Mouse (Mus musculus) kidney, postnatal 10 days (tissue): ENCODE measurements around the gene Mfsd2b.
"Not testable (repeated sequence)": the region's sequence is repeated elsewhere in the genome, so short reads cannot be mapped to it uniquely, and the experiment has no call there.

ENCODE experiments used
- DNase-seq: peaks from one replicate; pipeline ENCODE4 v3.0.0; 2021; ENCODE audit warnings: mixed read lengths

Mfsd2b gene

DNA sequence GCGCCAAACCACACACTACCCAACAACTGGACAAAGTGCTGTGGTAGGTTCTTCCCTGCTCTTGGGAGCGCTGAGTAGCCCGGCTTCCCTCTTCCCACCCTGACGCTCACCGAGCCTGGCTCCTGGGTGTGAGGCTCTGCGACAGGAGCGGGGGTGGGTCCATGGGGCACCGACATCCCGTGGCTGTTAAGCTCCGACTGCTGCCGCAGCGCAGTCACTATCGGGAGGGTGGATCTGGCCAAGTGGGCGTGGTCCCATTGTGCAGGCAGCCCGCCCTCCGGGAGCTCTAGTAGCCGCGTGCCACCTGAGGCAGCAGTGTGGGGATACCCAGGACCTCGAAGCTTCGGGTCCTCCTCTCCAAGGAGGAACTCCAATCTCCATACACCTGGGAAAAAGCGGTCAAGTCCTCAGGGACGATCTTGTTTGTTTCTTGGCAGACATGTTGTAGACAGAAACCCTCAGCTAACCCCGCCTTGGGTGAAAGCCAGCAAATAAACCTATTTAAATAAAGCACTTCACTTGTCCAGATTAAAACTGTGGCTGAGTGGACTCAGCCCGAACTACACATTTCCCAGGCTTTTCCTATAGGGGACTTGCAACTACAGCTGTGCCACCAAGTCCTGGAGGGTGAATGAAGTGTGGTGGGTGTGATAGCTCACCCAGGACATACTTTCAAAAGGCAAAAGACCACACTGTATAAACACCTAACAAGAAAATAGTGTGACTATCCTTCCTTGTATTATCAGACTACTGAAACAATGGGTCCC, at the start of gene Mfsd2b:
TSS of gene Mfsd2b (minus strand) at position 199 of the 767 bp plus-strand sequence.
- peak; percentile 87 for DNase-seq

DNA sequence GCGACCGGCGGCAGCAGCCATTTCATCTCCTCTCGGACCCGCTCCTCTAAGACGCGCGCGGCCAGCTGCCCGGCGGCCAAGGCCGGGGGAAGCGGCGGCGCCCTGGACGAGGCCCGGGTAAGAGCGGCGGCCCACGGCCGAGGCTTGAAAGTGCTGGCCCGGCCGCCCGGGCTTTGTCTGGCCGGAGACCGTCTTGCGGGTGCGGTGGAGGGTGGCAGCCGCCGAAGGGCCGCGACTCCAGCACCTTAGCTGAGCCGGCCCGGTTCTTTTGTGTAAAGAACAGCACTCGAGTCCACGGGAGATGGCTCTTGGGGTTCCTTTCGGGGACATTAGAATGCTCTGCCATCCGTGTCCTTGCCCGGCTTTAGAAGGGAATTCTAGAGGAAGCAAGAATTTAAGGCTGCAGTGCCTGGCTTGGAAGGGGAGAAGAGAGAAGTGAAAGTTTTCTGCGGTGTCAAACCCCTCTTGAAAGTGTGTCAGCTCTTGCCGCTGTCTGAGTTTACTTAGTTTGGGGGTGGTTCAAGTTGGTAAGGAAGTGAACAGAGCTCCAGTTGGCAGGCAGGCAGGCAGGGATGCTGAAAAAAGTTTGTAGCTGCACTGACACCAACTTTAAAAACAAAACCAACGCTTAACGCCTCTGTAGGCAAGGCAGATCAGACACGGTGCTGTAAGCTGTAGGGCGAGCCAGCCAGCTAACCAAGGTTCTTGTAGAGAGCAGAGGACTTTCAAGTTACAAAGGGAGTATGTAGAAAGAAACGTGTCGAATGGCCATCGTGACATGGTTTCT, 43.8 kb upstream of the Mfsd2b start:
- peak; percentile 70 for DNase-seq

DNA sequence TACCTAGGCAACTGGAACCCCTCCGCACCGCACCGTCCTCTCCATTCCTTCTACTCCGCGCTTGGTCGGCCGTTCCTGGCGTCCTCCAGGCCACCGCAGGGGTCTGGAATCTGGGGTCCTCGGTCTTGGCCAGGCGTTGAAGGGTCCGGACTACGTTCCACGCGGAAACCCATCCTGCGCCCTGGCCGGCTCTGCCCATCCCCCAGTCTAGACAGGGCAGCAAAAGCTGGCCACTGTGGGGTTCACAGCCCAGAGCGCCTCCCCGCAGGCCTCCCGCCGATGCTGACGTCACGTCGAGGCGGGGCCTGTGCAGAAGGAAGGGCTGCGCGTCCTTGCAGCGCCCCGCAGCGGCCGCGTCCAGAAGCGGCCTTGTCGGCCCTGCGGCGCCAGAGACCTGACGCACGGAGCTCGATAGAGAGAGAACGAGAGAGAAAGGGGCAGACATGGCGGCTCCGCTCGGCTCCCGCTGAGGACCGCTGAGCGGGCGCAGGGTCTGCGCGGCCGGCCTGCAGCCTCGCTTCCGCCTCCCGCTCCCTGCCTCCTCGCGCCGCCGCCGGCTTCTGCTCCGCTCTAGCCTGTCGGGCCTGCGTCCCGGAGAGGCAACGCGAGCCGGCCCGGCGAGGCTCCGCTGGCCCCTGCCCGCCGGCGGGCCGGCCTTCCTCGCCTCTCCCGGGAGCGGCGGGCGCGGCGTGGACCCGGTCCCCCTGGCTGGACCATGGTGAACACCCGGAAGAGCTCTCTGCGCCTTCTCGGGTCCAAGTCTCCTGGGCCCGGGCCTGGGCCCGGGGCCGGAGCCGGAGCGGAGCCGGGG, 43.0 kb upstream of the Mfsd2b start, which contains the start of gene Atad2b:
TSS of gene Atad2b (plus strand) at position 360 of the 811 bp plus-strand sequence.
- DNase-seq, result peak; percentile 99

DNA sequence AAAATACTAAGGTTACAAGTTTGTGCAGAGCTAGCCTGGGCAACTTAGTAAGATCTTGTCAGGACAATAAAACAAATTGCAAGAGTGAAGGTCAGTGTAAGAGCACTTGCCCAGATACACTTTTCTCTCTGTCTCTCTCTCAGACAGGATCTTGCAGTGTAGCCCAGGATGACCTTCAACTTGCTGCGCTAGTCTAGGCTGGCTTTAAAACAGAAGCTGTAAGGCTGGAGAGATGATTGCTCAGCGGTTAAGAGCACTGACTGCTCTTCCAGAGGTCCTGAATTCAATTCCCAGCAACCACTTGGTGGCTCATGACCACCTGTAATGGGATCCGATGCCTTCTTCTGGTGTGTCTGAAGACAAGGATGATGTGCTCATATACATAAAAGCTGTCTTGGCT, 40.8 kb upstream of the Mfsd2b start:
- no peak for DNase-seq

DNA sequence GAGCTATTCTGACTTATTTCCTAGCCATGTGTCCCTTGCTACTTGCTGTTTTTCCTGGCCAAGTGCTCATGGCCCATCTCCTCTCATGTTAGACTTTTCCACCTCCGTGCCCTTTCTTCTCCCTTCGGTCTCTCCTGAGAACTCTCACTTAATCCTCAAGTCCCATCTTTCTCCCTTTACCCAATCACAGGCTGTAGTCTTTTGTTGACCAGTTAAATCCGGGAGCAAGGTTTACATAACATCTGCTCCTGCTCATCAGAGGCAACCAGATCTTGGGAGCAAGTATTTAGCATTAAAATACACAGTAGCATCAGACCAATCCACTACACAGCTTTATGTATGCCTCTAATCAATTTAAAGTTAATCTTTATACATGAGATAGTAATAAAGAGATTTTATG, 40.3 kb upstream of the Mfsd2b start:
- no peak for DNase-seq

DNA sequence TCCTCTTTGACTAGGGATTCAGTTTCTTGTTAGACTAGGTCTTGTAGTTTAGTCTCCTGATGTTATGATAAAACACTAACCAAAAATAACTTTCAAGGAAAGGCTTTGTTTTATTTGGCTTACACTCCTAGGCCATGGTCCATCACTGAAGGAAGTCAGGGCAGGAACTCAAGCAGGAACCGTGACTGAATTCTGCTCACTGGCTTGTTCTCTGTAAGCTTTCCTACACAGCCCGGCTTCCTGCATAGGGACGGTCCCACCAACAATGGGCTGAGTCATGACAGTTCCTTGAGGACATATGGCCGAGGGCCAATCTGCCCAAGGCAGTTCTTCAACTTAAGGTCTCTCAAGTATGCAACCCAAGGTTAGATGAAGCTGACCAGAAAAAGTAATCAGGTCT, 37.6 kb upstream of the Mfsd2b start:
- DNase-seq, result peak; percentile 38

DNA sequence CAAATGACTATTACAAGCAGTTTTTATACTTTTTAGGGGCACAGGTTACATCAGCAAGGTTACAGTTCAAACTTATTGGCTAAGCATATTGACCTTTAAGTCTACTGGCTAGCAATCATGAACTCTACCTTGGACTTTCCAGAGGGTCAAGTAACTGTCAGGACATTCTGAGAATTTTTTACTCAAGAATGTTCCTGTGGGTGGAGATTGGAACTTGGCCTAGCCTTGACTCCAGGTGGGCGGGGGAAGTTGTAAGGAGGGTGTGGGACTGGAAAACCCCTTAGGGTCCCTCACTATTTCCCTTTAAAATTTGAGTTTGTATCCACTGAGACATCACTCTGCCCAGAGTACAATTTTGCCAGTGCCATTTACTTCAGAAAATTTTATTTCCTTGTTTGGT, 36.3 kb upstream of the Mfsd2b start:
- DNase-seq, result not testable (repeated sequence)

DNA sequence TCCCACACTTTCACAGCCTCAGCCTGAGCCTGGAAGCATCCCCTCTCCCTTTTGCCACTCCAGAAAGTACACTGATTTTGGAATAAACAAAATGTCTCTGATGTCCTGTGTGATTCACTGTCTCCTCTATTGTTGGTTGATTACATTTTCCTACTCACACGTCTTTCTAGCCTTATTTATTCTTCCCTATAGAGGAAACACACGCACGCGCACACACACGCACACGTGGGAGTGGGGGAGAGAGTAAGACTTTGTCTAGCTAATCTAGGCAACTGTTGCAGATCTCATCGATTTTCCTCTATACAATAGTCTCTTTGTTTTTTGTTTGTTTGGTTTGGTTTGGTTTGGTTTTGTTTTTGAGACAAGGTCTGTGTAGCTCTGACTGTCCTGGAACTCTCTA, 34.2 kb upstream of the Mfsd2b start:
- no peak for DNase-seq

DNA sequence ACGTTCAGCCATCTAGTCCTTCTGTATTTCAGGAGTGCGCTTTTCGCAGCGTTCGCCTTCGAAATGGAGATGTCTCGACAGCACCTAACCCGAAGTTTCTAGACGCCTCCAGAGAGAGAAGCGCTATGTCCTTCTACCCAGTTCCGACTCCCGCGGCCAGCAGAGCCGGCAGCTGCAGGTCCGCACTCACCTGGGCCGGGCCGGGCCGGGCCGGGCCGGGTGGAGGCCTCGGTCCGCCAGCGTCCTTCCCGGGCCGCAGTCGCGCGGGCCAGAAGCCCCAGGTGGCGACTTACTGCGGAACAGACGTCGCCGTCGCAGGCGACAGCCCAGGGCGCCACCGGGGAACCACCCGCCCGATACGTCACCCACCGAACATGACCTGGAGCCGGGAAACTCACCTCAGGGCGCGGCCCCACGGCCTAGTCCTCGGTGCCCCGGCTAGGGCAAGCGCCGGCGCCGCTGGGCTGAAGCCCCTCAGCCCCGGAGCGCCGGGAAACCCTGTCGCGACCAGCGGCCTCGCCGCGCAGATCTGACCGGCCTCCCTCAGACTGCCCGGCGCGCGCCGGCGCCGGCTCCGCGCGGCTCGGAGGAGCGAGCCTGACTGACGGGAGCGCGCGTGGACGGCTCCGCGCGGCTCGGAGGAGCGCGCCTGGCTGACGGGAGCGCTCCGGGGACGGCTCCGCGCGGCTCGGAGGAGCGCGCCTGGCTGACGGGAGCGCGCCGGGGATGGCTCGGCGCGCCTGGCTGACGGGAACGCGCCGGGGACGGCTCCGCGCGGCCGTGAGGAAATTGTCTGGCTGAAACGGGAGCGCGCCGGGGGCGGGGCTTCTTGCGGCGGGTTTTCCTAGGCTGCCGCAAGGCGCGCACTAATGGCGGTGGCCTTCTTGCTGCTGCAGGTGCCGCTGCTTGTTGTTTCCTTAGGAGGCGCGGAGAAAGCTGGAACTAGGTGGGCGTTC, 33.1 kb upstream of the Mfsd2b start, which contains the start of gene Ubxn2a:
TSS of gene Ubxn2a (minus strand) at position 755 of the 956 bp plus-strand sequence.
- peak; percentile 98 for DNase-seq

DNA sequence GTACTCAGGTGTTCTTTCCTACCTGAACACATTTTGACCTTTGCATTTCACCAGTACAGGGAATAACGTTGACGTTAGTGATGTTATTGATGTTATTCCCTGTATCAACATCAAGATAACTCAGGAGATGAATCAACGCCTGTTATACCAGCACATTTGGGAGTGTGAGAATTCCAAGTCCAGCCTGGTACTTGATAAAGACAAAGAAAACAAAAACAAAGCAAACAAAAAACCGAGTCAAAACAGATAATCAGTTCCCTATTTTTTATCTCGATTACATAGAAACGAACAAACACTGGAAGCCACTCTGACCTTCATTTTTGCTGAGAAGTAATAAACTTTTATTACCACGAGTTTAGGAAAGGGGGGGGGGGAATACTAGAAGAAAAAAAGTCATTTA, 32.3 kb upstream of the Mfsd2b start:
- DNase-seq, result no peak

DNA sequence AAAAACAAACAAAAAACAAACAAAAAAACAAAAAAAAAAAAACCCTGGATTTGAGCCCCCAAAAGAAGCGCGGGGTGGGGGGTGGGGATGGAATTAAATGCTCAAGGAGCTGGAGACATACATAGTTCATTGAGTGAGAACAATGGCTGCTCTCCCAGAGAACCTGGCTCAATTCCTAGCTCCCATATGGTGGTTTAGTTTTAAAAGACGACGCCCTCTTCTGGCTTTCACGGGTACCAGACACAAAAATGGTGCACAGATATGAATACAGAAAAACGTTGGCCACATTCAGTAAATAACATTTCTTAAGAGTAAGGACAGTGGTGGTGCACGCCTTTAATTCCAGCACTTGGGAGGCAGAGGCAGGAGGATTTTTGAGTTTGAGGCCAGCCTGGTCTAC, 31.8 kb upstream of the Mfsd2b start:
- DNase-seq, result no peak

DNA sequence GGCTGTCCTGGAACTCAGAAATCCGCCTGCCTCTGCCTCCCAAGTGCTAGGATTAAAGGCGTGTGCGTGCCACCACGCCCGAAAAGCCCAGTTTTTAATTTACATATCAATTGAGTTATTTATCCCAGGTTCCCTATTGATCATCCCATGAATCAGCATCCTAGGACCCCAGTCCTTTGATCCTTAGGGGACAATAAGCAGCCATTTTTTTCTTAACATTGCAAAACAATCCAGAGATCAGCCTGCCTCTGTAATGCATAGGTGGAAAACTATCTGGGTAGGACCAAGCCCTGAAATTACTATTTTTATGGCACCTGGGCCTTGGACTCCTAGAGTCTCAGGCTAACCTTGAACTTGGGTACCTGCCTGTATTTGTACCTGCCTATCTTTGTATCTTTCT, 23.9 kb upstream of the Mfsd2b start:
- DNase-seq, result no peak

DNA sequence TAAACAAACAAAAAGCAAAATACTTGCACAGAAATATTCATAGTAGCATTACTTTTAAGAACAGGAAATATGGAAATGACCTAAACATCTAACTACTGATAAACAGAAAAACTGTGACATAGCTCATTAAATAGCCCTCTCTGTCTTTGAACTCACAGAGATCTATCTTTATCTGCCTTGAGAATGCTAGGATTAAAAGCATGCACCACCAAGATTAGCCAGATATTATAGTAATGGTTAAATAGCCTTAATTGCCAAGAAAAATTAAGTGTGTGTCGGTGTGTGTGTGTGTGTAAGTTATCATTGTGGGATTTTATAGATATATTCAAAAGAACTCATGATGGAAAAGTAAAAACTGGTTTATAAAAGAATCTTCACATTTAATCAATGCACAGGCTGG, 15.7 kb upstream of the Mfsd2b start:
- DNase-seq, result no peak

DNA sequence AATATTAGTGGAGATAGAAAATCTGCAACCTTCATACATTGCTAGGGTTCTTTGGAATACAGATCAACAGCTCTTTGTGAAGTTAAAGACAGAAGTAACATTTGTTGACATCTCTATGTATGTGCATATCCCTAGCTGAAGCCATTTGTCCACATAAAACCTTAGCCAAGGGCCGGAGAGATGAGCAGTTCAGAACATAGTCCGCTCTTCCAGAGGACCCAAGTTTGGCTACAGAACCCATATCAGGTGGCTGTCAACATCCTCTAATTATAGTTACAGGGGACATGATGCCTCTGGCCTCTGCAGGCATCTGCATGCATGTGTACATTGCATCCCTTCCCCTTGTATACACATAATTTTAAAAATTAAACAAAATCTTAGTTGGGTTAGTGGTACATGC, 15.1 kb upstream of the Mfsd2b start:
- DNase-seq, result no peak

DNA sequence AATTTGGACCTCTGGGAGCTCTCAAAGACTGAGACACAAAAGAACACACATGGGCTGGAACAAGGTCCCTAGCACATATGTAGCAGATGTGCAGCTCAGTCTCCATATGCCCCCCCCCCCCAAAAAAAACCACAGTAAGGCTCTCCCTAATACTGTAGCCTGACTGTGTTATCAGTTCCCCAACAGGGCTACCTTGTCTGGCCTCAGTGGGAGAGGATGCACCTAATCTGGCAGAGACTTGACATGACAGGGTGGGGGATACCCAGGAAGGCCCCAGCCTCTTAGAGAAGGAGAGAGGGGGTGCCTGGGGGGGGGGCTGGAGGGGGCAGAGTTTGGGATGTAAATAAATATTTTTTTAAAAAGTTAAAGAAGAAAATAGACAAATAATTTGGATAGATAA, 14.6 kb upstream of the Mfsd2b start:
- DNase-seq, result no peak

DNA sequence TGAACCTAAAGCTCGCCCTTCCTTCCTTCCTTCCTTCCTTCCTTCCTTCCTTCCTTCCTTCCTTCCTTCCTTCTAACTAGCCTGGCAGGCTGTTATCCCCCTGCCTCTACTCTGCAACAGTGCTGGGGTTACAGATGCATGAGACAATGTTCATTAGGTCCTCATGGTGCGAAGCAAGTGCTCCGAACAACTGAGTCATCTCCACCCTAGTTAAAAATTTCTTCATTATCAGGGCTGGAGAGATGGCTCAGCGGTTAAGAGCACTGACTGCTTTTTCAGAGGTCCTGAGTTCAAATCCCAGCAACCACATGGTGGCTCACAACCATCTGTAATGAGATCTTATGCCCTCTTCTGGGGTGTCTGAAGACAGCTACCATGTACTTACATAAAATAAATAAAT, 12.4 kb upstream of the Mfsd2b start:
- not testable (repeated sequence) for DNase-seq

DNA sequence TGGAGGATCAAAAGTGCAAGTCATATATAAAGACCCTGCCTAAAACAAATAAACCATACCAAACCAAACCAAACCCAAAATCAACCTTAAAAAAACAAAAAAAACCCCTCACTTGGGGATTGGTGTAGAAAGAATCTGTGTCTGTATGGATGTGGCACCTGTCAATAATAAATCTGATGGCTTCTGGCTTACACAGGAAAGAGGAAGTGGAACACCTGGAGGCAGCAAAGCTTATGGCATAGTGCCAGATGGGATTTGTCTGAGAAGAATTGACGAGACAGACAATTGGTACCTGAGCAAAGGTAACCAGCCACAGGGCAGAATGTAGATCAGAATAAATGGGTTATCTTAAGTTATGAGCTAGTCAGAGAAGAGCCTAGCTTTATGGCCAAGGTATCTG, 10.9 kb upstream of the Mfsd2b start:
- DNase-seq, result no peak

DNA sequence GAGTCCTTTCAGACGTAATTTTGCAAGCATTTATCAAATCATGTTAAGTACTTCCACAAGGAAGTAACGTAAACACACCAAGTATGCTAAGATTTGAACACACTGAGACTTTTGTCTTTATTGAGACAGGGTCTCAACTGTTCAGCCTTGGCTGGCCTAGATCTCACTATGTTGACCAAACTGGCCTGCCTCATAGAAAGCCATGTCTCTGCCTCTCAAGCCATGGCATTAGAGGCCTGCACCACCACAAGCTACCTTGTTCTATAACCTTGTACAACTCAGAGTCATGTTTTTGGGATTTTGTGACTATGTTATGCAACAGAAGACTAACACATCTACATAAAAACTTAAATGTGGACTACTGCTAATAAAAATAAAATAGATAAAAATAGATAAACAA, 7.9 kb upstream of the Mfsd2b start:
- no peak for DNase-seq

DNA sequence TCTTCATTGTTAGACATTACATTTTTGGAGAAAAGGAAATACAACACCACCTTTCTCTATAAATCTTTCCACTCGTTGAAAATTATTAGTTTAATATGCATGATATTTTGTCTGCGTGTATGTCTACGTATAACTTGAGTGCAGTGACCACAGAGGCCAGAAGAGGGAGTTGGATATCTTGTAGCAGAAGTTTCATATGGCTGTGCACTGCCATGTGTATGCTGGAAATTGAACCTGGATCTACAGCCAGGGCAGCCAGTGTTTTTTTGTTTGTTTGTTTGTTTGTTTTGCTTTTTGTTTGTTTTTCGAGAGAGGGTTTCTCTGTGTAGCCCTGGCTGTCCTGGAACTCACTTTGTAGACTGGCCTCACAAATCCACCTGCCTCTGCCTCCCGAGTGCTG, 4.9 kb upstream of the Mfsd2b start:
- no peak for DNase-seq

DNA sequence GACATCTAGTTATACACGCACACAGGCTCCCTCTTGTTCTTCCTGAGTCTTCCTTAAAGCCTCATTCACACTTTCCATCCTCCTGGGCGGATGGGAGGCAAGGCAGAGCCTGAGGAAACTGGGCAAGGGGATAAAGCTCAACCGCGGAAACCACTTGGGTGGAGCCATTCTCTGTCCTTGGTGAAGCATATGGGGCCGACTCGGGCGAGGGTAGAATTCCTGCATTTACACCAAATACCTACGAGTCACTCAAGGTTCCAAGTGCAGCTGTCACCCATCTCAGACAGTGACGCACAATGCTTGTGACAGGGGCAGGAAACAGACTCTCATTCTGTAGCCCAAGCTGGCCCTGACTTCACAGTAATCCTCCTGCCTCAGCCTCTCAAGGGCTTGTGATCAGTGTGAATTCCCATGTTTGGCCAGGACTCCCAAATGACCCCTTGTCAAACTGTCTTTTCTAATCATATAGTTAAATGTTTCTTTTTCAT, 4.2 kb upstream of the Mfsd2b start:
- DNase-seq, result no peak

DNA sequence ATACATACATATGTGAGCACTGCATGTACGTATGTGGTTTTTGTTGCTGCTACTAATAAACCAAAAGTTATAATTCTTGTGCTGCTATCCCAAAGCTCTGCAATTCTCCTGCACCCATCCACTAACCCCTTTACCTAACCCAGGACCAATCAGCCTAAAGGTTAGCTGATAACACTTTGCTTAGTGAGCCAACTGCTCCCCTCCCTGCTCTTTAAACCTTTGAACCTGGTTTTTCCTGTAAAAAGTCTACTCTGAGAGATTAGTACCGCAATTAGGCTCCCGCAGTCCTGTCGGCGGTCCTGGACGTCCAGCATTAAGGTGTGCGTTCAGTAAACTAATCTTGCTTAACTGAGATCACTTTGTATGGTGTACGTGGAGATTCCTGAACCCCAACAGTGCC, 1.5 kb upstream of the Mfsd2b start:
- no peak for DNase-seq

DNA sequence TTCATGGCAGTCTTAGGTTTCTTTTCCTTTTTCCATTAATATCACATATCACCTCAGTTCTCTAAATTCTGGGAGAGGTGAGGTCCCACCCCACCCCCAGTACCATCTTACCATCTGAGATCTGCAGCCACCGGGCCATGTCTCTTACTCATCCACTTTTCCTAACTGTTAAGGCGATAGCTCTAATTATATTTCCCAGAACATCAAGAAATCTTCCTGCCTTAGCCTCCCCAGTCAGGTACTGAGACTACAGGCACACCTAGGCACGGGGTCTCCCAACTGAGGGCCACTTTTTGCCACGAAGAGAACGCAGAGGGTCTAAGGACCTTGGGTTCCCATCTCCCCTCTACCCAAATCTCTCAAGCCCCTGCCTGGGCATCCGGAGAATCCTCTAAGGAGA, 628 bp downstream of the Mfsd2b start:
- no peak for DNase-seq
